Mouse (Mus musculus) frontal cortex, postnatal 10 days (tissue): ENCODE measurements around the gene Yap1.

Source experiments
- DNase-seq, 2 experiments: peaks; one replicate each; pipeline ENCODE4 v3.0.0; 2022; ENCODE audit warnings: low spot score in 2 of 2, mixed read lengths in 1 of 2

Yap1 gene

GRCm38 (mm10) chr9:7977587-7977986 is 26.8 kb downstream of the Yap1 start:
- no peak for DNase-seq

- no peak for DNase-seq
Observed at GRCm38 (mm10) chr9:7971993-7972392, 32.4 kb downstream of the Yap1 start.

- DNase-seq: no peak
Observed at GRCm38 (mm10) chr9:7967980-7968379, 36.4 kb downstream of the Yap1 start.

GRCm38 (mm10) chr9:7965590-7965989 is 38.8 kb downstream of the Yap1 start:
- no peak for DNase-seq

- no peak for DNase-seq
Observed at GRCm38 (mm10) chr9:7963867-7964266, 40.5 kb downstream of the Yap1 start.

- no peak for DNase-seq
Observed at GRCm38 (mm10) chr9:7962915-7963314, 41.5 kb downstream of the Yap1 start.

GRCm38 (mm10) chr9:7961366-7962160 is 42.8 kb downstream of the Yap1 start:
- no peak for DNase-seq

GRCm38 (mm10) chr9:7960382-7960781 is 44.0 kb downstream of the Yap1 start:
- peak; percentile 44 to 50 for DNase-seq

- DNase-seq: no peak
Observed at GRCm38 (mm10) chr9:7959301-7959700, 45.1 kb downstream of the Yap1 start.

- no peak for DNase-seq
Observed at GRCm38 (mm10) chr9:7958025-7958593, 46.3 kb downstream of the Yap1 start.

GRCm38 (mm10) chr9:7957407-7957806 is 47.0 kb downstream of the Yap1 start:
- DNase-seq: no peak

- no peak for DNase-seq
Observed at GRCm38 (mm10) chr9:7956400-7956799, 48.0 kb downstream of the Yap1 start.

GRCm38 (mm10) chr9:7952886-7953285 is 51.5 kb downstream of the Yap1 start:
- DNase-seq: no peak

GRCm38 (mm10) chr9:7950211-7950644 is 54.2 kb downstream of the Yap1 start:
- no peak for DNase-seq

GRCm38 (mm10) chr9:7947946-7948345 is 56.5 kb downstream of the Yap1 start:
- no peak for DNase-seq

GRCm38 (mm10) chr9:7943796-7944462 is 60.5 kb downstream of the Yap1 start:
- peak in 1 of 2 experiments; percentile 3 for DNase-seq

- no peak for DNase-seq
Observed at GRCm38 (mm10) chr9:7942701-7943100, 61.7 kb downstream of the Yap1 start.

GRCm38 (mm10) chr9:7940075-7940474 is 64.3 kb downstream of the Yap1 start:
- no peak for DNase-seq

GRCm38 (mm10) chr9:7934419-7934818 is 70.0 kb downstream of the Yap1 start:
- no peak for DNase-seq

- no peak for DNase-seq
Observed at GRCm38 (mm10) chr9:7929552-7929951, 74.8 kb downstream of the Yap1 start.

- DNase-seq: no peak
Observed at GRCm38 (mm10) chr9:7928866-7929265, 75.5 kb downstream of the Yap1 start.

GRCm38 (mm10) chr9:7928207-7928793 is 76.1 kb downstream of the Yap1 start:
- DNase-seq: no peak
